Mouse (Mus musculus) urinary bladder, adult 18-20 months (tissue): ENCODE data around the gene Slc6a4.

ENCODE experiments used
- DNase-seq, 2 experiments: peaks; one replicate each; pipeline ENCODE4 v3.0.0; 2022; ENCODE audit warnings: low spot score in 2 of 2, mixed read lengths in 2 of 2

Slc6a4 gene

DNA sequence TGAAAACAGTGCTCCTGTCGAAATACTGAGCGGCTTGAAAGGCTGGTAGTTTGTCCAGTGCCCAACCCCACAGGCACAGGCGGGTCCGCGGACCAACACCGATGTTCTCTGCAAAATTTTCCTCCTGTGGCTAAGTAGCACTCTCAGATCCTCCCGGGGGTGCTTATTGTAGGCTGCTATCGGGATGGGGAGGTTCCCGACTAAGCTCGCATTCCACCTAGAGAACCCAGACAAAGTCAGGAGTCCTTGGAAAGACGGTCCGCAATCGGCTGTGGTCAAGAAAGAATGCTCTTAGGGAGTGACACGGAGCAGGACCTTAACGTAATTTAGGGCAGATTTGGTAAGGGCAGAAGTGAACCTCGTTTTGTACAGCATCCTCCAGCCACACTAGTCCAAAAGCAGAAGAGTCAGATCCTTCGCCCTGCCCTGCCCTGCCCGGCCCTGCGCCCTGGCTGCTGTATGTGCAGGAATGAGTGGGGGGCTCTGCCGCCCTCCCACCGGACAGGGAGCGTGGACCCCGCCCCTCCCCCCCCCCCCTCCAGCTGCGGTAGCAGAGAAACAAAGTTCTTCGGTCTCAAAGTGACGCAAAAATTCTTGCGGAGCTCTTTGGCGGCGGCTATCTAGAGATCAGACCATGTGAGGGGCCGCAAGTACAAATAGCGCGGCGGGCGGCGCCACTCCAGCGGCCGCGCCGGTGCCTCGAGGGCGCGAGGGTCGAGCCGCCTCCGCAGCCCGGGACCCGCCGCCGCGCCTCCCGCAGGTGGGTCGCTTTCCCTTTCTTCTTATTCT, at the start of gene Slc6a4:
Gene Slc6a4, plus strand, starts transcription at position 688 of the 789 bp plus-strand sequence.
- DNase-seq, result peak in 1 of 2 experiments; percentile 28

DNA sequence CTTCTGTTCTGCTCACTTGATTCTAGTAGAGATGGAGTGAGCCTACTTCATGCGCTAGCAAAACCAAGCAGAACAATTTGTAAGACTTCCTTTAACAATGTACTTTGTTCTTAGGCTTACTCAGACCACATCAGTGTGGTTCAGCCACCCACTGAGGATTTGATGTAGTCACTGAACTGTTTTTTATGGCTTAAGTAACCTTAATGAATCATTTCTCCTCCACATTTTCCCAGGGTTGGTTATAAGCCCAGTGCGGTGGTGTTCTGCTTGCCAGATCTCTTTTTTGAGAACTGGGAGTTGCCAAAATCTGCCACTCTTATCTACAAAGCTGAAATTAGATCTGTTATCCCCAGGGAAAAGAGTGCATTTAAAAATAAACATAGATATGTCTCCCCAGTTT, 44.9 kb upstream of the Slc6a4 start:
- DNase-seq, result no peak

DNA sequence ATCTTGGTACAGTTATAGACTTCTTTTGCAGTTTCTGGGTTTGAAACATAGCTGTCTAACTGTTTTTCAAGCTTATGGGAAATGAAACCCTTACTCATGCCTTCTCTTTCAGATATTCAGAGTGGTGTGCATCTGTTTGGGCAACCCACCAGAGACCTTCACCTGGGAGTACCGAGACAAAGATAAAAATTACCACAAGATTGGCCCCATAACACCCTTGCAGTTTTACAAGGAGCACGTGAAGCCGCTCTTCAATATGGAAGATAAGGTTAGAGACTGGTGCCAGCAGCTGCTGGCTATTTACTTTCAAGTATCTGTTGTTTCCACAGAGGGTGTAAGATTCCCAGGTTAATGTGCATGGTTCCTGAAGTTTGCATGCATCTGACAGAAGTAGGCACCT, 32.7 kb upstream of the Slc6a4 start:
- DNase-seq, result no peak

DNA sequence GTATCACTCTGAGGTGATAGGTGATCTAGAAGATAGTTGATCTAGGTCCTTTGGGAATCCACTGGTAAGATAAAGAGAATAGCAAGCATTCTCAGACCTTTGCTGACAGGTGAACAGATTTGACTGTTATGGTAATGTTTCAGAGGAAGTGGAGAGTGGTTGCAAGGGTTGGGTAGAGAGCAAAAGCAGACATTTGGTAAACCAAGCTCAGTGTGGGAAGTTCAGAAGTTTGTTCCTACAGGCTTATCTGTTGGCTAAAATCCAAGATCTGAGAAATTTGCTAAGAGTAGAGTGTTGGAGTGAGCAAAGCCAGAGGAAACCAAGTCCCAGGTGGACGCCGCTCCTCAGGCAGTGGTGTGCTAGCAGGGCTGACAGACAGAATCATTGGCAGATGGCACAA, 28.1 kb upstream of the Slc6a4 start:
- DNase-seq, result no peak

DNA sequence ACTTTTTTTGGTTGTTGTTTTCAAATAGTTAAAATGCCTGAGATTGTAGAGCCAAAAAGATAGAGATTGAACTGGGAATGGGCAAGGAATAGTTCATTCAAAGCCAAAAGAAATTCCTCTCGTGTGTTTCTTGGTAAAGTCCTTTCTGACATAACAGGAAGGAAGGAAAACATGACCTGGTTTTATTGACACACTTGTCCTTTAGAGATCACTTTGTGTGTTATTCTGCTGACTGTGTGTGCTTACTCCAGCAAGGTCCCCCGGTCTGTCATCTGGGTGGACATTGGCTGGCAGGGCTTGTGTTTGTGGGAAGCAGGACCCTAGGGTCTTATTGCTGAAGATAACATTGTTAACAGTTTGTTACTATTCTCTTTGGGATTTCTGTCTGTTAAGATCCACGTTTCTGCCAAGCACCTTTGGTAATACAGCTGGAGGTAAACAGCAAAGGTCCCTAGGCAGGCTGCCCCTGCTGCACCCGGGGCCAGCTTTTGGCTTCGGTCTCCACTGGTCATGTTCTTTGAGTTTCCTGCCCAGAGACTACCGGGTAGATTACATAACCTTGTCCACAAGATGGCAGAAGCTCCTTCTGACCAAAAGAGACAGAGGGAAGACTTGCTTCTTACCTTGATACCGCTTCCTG, 23.6 kb upstream of the Slc6a4 start:
- DNase-seq, result no peak

DNA sequence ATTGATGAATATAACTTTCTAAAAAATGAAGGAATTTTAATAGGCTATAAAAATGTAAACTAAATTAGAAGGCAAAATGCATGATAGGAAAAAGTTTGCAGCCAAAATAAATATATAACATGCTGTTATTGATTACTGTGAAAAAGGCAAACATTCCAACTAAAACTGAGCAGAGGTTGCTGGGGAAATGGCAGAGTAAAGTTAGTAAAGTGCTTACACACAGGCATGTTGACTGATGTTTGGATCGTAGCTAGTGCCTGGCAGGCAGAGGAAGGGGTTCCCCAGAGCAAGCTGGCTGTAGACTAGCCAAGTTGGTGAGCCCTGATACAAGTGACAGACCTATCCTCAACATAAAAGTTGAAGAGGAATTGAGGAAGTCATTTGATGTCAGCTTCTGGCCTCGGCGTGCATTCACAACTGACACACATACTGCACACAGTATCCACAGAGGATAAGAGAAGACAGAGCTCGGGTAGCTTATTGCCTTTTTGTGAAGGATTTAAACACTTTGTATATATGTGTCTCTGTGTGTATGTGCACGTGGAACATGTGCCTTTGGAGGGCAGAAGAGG, 16.7 kb upstream of the Slc6a4 start:
- DNase-seq, result no peak

DNA sequence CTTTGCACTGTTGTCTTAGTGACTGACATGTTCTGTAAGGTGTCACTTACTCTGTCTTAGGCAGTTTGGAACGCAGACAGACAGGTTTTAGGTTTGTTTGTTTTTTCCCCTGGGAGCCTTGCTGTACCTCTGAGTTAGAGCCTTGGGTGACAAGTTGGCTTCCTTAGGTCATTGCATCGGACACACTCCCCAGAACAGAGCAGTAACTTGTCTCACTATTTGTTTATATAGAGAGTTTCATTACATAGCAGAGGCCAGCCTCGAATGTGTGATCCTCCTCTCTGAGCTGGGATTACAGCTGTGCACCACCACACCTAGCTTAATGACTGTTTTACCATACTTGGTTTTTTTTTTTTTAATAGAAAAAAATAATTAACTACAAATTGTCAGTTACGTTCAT, 16.0 kb upstream of the Slc6a4 start:
- no peak for DNase-seq

DNA sequence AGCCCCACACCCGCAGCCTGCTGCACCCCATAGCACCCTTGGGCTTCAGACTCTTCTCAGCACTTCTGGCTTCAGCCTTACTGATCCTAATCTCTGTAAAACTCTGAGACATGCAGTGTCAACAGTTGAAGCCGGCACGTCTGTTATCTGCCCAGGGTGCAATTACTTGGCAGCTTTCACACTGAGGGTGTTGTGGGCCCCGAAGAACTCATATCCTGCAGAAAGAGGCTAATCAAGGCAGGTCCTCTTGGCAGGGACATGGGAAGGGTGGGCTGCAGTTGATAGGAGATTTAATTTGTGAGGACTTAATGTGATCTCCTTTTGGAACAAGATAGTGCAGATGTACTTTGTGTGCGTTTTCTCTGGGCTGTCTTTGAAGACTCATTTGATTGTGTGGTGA, 14.8 kb upstream of the Slc6a4 start:
- no peak for DNase-seq

DNA sequence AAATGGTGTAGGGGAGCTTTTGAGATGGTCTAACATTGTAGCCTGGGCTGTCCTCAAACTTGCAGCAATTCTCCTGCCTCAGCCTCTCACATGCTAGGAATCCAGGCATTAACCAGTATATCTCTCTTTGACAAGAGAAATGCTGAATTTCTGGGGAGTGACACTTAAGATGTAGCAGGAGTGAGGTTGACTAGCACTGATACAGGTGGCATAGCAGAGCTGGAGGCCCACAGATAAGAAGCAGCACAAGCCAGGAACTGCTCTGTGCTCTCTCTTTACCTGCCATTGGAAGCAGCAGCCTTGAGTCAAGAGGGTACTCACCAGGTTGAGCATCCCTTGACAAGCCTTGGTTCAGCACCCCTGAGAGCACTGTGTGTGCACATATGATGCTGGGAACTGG, 14.2 kb upstream of the Slc6a4 start:
- no peak for DNase-seq

DNA sequence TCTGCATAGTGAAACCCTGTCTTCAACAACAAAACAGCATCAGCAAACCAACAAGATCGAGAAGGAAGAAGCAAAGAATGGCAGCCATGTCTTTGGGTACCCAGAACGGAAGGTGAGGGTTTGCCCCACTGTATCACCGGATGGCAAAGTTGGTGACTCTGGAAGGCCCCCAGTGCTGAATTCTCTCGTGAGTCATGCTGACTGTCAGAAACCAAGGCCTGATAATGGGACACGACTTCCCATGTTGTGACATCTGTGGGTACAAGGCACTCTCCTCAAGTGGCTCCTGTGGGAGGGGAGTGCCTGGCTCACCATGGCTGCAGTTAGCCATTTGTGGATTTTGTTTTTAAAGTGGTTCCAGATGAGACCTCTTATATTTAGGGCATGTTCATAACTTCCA, 7.6 kb upstream of the Slc6a4 start:
- no peak for DNase-seq

DNA sequence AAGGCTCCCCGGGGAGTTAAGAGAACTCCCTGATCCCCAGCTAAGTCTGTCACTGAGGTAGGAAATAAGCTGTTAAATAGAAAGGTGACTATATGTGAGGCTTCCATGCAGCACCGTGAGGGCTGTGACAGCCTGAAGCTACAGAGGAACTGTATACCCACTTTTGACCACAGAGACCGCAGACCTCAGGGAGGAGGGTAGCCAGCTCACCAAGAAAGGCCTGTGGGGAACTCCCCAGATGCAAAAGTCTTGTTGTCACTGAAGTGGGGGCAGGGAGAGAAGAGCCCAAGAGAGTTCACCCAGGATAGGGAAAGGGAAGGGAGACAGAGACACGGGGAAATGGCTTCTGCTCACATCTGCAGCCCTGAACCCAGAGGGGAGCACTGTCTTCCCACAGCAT, 5.5 kb upstream of the Slc6a4 start:
- DNase-seq, result no peak

DNA sequence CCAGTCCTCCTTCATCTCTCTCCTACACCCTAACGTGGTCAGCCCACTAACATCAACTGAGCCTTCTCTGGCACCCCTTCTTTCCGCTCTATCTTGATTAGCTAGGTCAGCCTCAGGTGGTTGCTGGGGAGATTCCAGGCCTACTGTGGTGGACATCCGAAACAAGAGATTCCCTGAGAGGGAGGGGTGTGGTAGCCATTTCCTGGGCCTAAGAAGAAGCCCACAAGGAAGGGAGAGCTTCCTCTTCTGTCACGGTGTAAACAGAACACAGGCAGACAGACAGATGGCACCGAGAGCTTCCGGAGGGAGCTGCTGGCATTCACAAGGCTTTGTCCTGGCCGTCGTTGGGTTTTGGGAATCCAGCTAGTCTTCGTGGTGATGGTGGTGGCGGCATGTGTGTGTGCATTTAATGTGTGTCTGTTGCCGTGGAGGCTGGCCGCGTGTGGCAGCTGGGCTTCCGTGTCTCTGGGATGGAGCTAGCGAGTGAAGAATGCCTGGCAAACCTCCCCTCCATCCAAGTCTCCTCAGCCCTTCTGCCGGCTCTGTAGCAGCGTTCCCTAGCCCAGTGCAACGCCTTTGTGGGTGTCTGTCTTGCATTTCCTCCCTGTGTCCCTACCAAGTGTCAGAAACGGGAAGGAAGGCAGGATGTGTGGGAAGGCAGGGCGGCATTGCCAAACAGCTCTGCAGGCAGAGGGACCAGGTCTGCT, 2.3 kb upstream of the Slc6a4 start:
- no peak for DNase-seq

DNA sequence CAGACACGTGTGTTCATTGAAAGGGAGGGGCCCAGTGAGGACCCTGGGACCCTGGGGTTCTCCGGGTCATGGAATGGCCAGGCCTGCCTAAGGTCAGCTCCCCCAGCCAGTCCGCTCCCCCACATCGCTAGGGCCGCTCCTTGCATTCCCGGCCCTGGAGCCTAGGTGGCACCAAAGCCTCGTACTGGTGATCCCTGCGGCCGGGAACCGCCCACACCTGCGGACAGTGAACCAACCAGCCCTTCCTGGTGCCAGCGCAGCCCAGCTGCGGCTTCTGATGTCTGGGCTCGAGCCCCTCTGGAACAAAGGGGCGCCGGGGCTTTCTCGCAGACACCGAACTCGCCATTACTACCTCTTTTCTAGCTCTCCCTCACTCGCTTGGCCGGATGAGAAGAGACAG, 1.1 kb upstream of the Slc6a4 start:
- DNase-seq, result peak; percentile 61 to 81

DNA sequence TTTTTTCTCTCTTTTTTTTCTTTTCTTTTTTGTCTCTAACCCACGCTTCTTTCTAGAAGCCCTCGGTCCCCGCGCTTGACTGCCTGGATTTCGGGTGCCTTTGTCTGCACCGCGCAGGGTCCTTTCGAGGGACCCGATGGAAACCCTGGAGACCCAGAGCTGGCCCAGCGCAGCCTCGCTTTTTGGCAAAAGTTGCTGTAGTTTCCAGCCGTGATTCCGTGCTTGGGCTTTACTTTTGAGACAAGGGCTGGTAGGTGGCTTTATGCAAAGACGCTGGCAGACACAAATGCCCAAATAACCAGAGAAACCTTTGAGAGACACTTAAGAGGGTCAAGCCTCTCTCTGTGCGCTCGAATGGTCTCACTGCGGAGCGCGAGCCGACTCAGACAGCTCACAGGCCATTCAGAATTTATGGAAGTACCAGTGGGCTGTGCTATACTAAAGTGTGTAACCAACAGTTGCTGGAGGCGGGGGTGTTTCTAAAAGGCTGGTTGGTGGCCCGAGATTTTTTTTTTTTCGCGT, 363 bp downstream of the Slc6a4 start:
- DNase-seq, result no peak

DNA sequence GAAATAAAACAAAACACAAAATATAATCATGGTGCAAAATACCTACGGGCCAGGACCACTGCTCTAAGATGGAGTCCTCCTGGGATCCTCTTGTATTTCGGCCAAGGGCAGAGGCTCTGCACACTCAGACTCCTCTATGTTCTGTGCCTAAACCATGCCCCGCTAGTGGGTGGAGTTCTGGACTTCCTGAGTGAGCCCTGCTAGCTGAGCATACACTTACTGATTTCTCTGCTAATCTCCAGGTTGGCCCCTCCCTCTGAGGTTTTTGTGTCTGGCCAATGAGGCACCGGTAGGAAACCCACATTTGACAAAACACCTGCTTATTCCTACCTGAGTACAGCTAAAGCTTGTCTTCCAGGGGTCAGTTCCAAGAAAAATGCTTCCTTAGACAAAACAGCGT, 2.3 kb downstream of the Slc6a4 start:
- no peak for DNase-seq

DNA sequence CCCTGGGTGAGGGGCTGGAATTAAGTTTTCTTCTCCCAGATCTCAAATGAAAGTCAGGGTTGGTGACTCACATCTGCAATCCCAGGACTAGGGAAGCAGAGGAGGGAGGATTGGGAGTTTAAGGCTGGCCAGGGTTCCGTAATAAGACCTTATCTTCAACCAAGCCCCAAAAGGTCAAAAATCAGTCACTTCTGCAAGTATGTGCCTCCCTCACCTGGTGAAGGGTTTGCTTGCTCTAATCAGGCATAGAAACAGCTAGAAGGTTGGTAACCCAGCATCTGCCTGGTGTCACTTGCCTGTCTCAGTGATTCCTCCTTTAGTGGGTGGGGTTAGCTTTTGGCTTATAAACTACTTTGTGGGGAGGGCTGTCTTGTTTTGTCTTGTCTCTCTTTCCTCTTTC, 4.0 kb downstream of the Slc6a4 start:
- DNase-seq, result no peak

DNA sequence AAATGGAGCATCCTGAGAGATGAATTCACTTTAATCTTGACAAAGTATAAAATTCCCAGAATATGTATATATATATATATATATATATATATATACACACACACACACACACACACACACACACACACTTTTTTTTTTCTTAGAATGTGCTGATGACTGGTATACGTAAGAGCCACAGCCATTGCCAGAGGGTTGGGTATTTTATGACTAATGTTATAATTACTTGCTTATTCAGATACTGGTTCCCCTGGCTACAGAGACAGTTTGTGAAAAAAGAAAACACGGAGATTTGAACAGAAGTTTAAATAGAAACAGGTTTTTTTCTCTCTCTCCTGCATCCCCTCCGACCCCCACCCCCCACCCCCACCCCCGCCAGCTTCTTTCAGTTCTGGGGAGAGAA, 7.5 kb downstream of the Slc6a4 start:
- no peak for DNase-seq

DNA sequence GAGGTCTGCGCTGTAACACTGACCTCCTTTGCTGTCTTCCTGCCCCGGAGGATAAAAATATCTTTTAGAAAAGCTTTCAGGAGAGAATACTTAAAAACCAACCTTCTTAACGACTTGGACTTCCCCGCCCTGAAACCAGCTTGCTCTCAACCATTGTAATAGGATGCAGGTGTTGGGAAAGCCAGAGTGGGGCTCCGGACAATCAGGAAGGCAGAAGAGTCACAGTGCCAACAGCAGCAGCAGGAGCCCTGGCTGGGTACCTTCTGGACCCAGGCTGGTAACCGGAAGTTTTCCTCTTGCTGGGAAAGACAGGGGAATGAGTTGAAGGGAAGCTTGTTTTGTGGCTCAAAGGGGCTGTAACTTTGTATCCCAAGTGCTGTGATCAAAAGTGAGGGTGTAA, 8.2 kb downstream of the Slc6a4 start:
- DNase-seq, result no peak

DNA sequence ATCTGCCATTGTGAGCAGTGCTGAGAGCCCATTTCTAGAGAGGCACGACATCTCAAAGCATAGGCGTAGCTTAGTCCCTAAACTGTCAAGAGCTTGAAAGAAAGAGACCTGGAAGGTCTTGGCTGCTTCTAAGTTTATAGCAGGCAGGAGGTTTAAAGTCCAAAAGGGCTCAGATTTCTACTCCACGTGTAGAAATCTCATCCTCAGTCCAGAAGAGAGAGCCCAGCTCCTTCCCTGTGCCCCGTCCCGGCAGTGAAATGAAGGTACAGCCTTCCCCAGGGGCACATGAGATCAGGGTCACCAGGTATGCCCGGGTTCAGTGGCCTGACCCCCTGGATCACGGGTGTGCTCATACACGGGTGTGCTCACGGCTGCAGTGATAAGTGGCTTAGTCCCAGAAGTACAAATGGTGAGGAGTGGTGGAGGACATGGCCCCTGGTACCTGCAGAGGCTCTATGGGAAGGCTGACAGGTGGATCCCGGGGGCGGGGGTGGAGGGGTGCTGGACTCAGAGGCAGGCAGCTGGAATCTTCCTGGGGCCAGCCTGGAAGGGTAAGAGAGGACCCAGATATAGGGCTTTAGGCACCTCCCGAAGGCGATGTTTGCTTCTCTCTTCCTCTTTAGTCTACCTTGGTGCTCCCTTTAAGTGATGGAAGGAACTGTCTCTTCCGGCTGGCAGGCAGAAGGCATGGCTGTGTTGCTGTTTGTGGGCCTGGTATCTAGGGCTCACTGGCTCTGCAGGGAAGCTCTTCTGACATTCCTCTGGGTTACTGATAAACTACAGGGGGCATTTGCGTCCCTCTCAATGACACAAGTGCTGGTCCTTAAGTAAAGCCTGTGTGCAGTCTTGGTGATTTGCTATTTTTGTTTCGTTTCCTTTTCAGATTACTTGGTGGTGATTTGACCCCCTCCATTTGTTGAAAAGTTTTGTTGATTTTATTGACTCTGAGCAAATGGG, 10.9 kb downstream of the Slc6a4 start:
- no peak for DNase-seq

DNA sequence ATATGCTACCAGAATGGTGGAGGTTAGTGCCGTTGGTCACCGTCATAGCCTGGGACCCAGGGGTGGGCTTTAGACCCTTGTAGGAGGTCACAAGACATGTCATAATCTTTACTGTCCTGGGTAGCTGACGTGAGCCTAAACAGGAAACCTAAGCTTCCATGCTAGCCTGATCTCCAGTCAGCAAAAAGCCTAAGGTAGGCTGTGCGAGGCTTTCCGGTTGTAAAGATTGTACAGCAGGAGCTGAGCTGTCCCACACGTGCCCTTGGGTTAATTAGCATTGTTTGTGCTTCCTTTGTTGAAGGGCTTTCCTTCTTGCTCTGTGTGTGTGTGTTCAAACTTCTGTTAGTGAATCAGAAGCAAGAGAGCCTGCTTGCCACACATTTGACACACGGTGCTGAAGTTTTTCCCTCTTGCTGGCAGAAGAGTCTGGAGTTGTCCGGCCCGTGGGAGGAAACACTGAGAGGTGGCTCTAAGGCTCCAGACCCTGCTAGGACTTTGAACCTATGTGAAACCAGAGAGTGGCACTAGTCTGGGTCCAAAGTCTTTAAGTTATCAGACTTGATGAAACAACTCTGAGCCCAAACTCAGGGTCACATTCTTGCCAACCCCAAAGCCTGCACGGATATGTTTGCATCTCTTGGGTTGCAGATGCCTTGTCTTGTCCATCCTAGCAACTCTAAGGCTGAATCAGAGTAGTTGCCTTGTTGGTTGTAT, 12.5 kb downstream of the Slc6a4 start:
- DNase-seq, result no peak

DNA sequence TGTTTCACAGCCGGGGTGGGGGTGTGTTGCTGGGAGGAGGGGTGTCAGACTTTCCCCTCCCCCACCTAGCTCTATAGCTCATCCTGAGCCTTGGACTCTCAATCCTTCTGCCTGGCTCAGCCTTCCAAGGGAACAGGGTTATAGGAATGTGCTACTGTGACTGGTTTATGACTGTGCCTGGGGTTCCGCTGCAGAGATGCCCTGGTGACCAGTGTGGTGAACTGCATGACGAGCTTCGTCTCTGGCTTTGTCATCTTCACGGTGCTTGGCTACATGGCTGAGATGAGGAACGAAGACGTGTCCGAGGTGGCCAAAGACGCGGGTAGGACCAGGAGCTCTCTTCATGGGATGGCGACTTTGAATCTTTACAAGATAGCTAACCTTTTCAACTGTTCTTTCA, 19.6 kb downstream of the Slc6a4 start:
- no peak for DNase-seq
